Mouse (Mus musculus): ENCODE data around the gene Gabrr3. TPM values are rescaled to one million over a fixed set of nuclear protein-coding genes. Genes with fewer than 3 reads are reported as not detected.

The Gabrr3 gene
- 0.07 TPM for polyA plus RNA-seq (2017; shearing (Covaris generic))

GRCm38 (mm10) chr16:59407032-59407431, at the start of gene Gabrr3:
Gene Gabrr3, plus strand, starts transcription at chr16:59407332.

GRCm38 (mm10) chr16:59363893-59364292, 43.2 kb upstream of the Gabrr3 start, which contains the start of gene Olfr209:
Gene Olfr209, minus strand, starts transcription at chr16:59363993.

GRCm38 (mm10) chr16:59471637-59472278, 64.6 kb downstream of the Gabrr3 start, which contains the start of gene Riox2:
Gene Riox2, plus strand, starts transcription at chr16:59471775.

Other genes starting within 250 kb of the Gabrr3 start
- not detected for gene Olfr196, start 236.9 kb upstream of the Gabrr3 start, polyA plus RNA-seq (2017; shearing (Covaris generic))
- gene Olfr198, start 203.8 kb upstream of the Gabrr3 start, polyA plus RNA-seq (2017; shearing (Covaris generic)), result not detected
- not detected for gene Olfr199, start 187.6 kb upstream of the Gabrr3 start, polyA plus RNA-seq (2017; shearing (Covaris generic))
- not detected for gene Olfr201, start 134.7 kb upstream of the Gabrr3 start, polyA plus RNA-seq (2017; shearing (Covaris generic))
- not detected for gene Olfr202, start 120.5 kb upstream of the Gabrr3 start, polyA plus RNA-seq (2017; shearing (Covaris generic))
- not detected for gene Olfr203, start 108.5 kb upstream of the Gabrr3 start, polyA plus RNA-seq (2017; shearing (Covaris generic))
- gene Olfr204, start 89.1 kb upstream of the Gabrr3 start, polyA plus RNA-seq (2017; shearing (Covaris generic)), result not detected
- gene Olfr205, start 76.2 kb upstream of the Gabrr3 start, polyA plus RNA-seq (2017; shearing (Covaris generic)), result not detected
- not detected for gene Olfr206, start 58.1 kb upstream of the Gabrr3 start, polyA plus RNA-seq (2017; shearing (Covaris generic))
- not detected for gene Olfr209, start 43.3 kb upstream of the Gabrr3 start, polyA plus RNA-seq (2017; shearing (Covaris generic))
- 94.6 TPM for gene Riox2, start 64.4 kb downstream of the Gabrr3 start, polyA plus RNA-seq (2017; shearing (Covaris generic))
- 6.7 TPM for gene Crybg3, start 193.6 kb downstream of the Gabrr3 start, polyA plus RNA-seq (2017; shearing (Covaris generic))
- gene Arl6, start 232.1 kb downstream of the Gabrr3 start, polyA plus RNA-seq (2017; shearing (Covaris generic)), result 6.2 TPM